In genomic region chr16:23930426-23931073, GRCm38 (mm10) we compare ENCODE assay signal across 27 mouse cellular contexts. TPM values are rescaled to one million over a fixed set of nuclear protein-coding genes. Genes with fewer than 3 reads are reported as not detected.
"Had no signal": no experiment of that assay in that cellular context is flagged by ENCODE, and none has a peak within 500 bp of the region (broad histone marks: within the 10 kb centered on the region; RNA-seq: fewer than 3 reads in every experiment).

No protein-coding gene starts in this region.

- H3K4me3 ChIP-seq: limb, embryonic 10.5 days; limb, embryonic 13.5 days; liver, embryonic 12.5 days; liver, embryonic 15.5 days; lung, embryonic 15.5 days; megakaryocyte, embryonic 14.5 days; myocyte; neural tube, embryonic 13.5 days; stomach, embryonic 15.5 days had no signal

- H3K27ac ChIP-seq: limb, embryonic 10.5 days; limb, embryonic 13.5 days; liver, embryonic 12.5 days; liver, embryonic 15.5 days; lung, embryonic 15.5 days; neural tube, embryonic 13.5 days; stomach, embryonic 15.5 days had no signal

- H3K9ac ChIP-seq: limb, embryonic 13.5 days; liver, embryonic 12.5 days; liver, embryonic 15.5 days; lung, embryonic 15.5 days; neural tube, embryonic 13.5 days; stomach, embryonic 15.5 days had no signal

- DNase-seq: kidney, adult 9 months; kidney, postnatal 14 days; kidney, postnatal 4 days; liver; lung, adult 18-20 months; lung, postnatal 10 days; lung, postnatal 36 days; midbrain, embryonic 14.5 days; right cerebral cortex, postnatal 25 days; spleen, adult 18-20 months; thymus, postnatal 25 days had no signal

- ATAC-seq: liver, embryonic 12.5 days had no signal

- H3K9me3 ChIP-seq: limb, embryonic 10.5 days; limb, embryonic 13.5 days; liver, embryonic 12.5 days; liver, embryonic 15.5 days; lung, embryonic 15.5 days; neural tube, embryonic 13.5 days; stomach, embryonic 15.5 days had no signal

- H3K27me3 ChIP-seq: limb, embryonic 13.5 days; liver, embryonic 12.5 days; liver, embryonic 15.5 days; lung, embryonic 15.5 days; megakaryocyte, embryonic 14.5 days; neural tube, embryonic 13.5 days; stomach, embryonic 15.5 days had no signal

- H3K4me1 ChIP-seq: limb, embryonic 10.5 days; limb, embryonic 13.5 days; liver, embryonic 12.5 days; liver, embryonic 15.5 days; lung, embryonic 15.5 days; megakaryocyte, embryonic 14.5 days; neural tube, embryonic 13.5 days; stomach, embryonic 15.5 days had no signal

- H3K4me2 ChIP-seq: limb, embryonic 13.5 days; liver, embryonic 12.5 days; liver, embryonic 15.5 days; lung, embryonic 15.5 days; midbrain, embryonic 11.5 days; neural tube, embryonic 13.5 days; stomach, embryonic 15.5 days had no signal

- H3K36me3 ChIP-seq: limb, embryonic 10.5 days; limb, embryonic 13.5 days; liver, embryonic 12.5 days; liver, embryonic 15.5 days; lung, embryonic 15.5 days; neural tube, embryonic 13.5 days; stomach, embryonic 15.5 days had no signal

RNA-seq across cellular contexts. Expression of gene Rtp2, which starts 1.6 kb away (rescaled TPM):
- total RNA-seq: left cerebral cortex, postnatal 25 days; neutrophil, adult 5-6 weeks had no signal
- polyA plus RNA-seq: kidney, embryonic 16.5 days; limb, embryonic 10.5 days; limb, embryonic 13.5 days; liver, embryonic 12.5 days; liver, embryonic 15.5 days; lung, embryonic 15.5 days; midbrain, embryonic 11.5 days; midbrain, embryonic 14.5 days; neural tube, embryonic 13.5 days; stomach, embryonic 15.5 days; thymus, postnatal 0 days had no signal

RNA-seq across cellular contexts. Expression of gene Sst, which starts 39.8 kb away (rescaled TPM):
- total RNA-seq: neutrophil, adult 5-6 weeks had no signal
- polyA plus RNA-seq: liver, embryonic 12.5 days; myocyte had no signal

RNA-seq across cellular contexts. Expression of gene Gm37419, which starts 57.7 kb away (rescaled TPM):
- total RNA-seq: layer of hippocampus, adult 18-20 months; layer of hippocampus, postnatal 14 days; left cerebral cortex, postnatal 25 days; neutrophil, adult 5-6 weeks had no signal
- polyA plus RNA-seq: kidney, embryonic 16.5 days; limb, embryonic 10.5 days; limb, embryonic 13.5 days; liver, embryonic 12.5 days; liver, embryonic 15.5 days; lung, embryonic 15.5 days; midbrain, embryonic 11.5 days; midbrain, embryonic 14.5 days; myocyte; neural tube, embryonic 13.5 days; stomach, embryonic 15.5 days; thymus, postnatal 0 days had no signal
